Mouse (Mus musculus) neural tube, embryonic 12.5 days (tissue): ENCODE results near the gene Hoxc8. TPM values are rescaled to one million over a fixed set of nuclear protein-coding genes. Genes with fewer than 3 reads are reported as not detected.

ENCODE experiments used
- ATAC-seq: fragments of 200-750 bp; cut with Nextera tagmentation; 2 replicates; pipeline ENCODE4 v1.8.0; 2017; ENCODE audit warnings: low read depth, mild to moderate bottlenecking, moderate TSS enrichment, moderate library complexity; ENCODE audit not compliant: low FRiP score
- H3K27ac ChIP-seq: fragments of 300-500 bp; sonication (generic); 2 replicates; pipeline ENCODE4 v1.5.1; 2016
- H3K27me3 ChIP-seq: fragments of 300-500 bp; sonication (generic); replicated peaks from 2 replicates; pipeline ENCODE4 v1.6.1; 2016; ENCODE audit warnings: mild to moderate bottlenecking
- H3K36me3 ChIP-seq: fragments of 300-500 bp; sonication (generic); 2 replicates; pipeline ENCODE4 v1.6.1; 2016; ENCODE audit warnings: mild to moderate bottlenecking
- H3K4me1 ChIP-seq: fragments of 300-500 bp; sonication (generic); 2 replicates; pipeline ENCODE4 v1.6.1; 2016
- H3K4me2 ChIP-seq: fragments of 300-500 bp; sonication (generic); replicated peaks from 2 replicates; pipeline ENCODE4 v1.6.1; 2016; ENCODE audit warnings: mild to moderate bottlenecking
- H3K4me3 ChIP-seq: fragments of 300-500 bp; sonication (generic); 2 replicates; pipeline ENCODE4 v1.5.1; 2016
- H3K9ac ChIP-seq: fragments of 300-500 bp; sonication (generic); 2 replicates; pipeline ENCODE4 v1.6.1; 2016; ENCODE audit warnings: mild to moderate bottlenecking
- H3K9me3 ChIP-seq: fragments of 300-500 bp; sonication (generic); 2 replicates; pipeline ENCODE4 v1.6.1; 2016; ENCODE audit warnings: mild to moderate bottlenecking
- WGBS: fragments of 180-500 bp; shearing (Covaris S2); methylation state at CpG from one replicate; pipeline ENCODE4 v1.1.7; 2016; 5-methylcytosine and 5-hydroxymethylcytosine counted together
- polyA plus RNA-seq: library from polyadenylated mRNA; unstranded; fragments of >200 nt; fragmentation: Nextera tagmentation; extraction: Ambion mirVana; gene quantifications from 2 replicates; pipeline ENCODE4 v1.2.1, GENCODE M21; 2016

The Hoxc8 gene
- polyA plus RNA-seq, 1 experiment from 2014 or later = 65.6 TPM

DNA sequence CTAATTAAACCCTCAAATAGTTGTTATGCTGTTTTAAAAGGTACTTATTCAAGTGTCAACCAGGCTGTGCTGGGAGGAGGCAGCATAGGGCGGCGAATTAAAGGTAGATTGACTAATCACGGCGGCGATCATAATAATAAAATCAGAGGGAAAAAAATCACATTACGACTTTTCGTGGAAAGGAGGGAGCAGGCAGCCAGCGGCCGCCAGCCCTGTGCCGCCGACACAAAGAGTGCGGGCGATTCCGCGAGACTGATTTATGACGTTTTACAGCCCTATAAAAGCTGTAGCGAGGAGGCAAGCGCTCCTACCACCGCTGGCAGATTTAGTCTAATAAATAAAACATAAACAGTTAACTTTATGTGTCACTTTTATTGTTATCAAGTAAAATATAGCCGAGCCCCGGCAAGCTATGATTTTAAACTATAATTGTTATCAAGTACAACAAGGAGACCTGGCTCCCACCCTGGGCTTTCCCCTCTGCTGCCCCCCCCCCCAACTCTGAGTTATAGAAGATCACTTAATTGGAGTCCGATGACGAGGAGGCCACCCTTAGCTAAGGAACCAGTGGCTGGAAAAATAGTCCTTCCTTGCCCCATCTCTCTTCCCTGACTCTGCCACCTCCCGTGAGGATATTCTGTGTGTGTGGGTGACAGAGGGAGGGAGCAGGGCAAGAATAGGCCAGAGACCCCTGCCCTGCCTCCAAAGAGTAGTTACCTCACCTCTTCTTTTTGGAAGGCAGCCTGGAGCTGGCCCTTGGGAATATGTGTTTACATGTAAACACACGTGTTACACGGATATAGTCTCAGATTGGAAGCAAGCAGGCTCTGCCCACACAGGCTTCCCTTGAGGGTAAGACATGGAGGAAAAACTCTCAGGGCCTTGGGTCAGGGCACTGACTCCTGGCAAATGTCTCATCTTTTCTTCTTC lies 42.5 kb downstream of the Hoxc8 start:
- Histone ChIP-seq H3K4me3 (peak overlapping the region; percentile 21; the same call in 1 of the 2 replicates), H3K27ac (peak overlapping the region; percentile 91), H3K36me3 (no peaks in the 10 kb centered on the region), H3K4me1 (peaks cover 85% of the 10 kb centered on the region), H3K4me2 (peak overlapping the region; percentile 86), H3K9ac (peak overlapping the region; percentile 88), H3K27me3 (no peaks in the 10 kb centered on the region), H3K9me3 (no peaks in the 10 kb centered on the region)
- ATAC-seq = peak; percentile 42; the same call in 1 of the 2 replicates
- WGBS = under 1% methylated on average over 26 of the region's 26 CpGs

DNA sequence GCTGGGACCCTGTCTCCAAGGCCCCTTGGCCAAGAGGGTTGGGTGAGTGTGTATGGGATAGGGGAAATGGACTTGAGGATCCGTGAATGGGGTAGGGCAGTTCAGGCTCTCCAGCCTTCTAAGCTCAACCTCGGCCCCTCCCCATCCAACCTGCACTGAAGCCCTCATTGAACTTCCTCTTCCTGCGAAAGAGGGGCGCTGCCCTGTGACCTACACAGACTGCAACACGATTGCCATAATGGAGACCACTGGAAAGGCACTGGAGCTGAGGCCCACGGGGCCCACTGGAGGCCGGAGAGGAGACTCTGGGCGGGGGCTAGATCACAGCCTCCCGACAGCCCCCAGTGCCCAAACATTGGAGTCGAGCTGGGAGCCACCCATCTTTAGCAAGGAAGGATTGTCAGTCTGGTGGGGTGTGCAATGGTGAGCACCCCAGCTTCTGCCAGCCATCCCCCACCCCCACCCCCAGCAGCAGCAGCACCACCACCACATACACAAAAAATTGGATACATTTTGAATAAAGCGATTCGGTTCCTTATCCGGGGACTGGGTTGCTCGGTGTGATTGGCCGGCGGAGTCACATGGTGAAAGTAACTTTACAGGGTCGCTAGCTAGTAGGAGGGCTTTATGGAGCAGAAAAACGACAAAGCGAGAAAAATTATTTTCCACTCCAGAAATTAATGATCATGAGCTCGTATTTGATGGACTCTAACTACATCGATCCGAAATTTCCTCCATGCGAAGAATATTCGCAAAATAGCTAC lies 43.8 kb downstream of the Hoxc8 start:
- Histone ChIP-seq H3K27me3 (no peaks in the 10 kb centered on the region), H3K9ac (peak overlapping the region; percentile 88), H3K36me3 (no peaks in the 10 kb centered on the region), H3K4me1 (peaks cover 85% of the 10 kb centered on the region), H3K4me2 (peak overlapping the region; percentile 86), H3K9me3 (no peaks in the 10 kb centered on the region), H3K4me3 (peak overlapping the region; percentile 51), H3K27ac (peak overlapping the region; percentile 98)
- ATAC-seq = peak; percentile 22; the same call in 1 of the 2 replicates
- 2% methylated on average over 24 of the region's 24 CpGs for WGBS

DNA sequence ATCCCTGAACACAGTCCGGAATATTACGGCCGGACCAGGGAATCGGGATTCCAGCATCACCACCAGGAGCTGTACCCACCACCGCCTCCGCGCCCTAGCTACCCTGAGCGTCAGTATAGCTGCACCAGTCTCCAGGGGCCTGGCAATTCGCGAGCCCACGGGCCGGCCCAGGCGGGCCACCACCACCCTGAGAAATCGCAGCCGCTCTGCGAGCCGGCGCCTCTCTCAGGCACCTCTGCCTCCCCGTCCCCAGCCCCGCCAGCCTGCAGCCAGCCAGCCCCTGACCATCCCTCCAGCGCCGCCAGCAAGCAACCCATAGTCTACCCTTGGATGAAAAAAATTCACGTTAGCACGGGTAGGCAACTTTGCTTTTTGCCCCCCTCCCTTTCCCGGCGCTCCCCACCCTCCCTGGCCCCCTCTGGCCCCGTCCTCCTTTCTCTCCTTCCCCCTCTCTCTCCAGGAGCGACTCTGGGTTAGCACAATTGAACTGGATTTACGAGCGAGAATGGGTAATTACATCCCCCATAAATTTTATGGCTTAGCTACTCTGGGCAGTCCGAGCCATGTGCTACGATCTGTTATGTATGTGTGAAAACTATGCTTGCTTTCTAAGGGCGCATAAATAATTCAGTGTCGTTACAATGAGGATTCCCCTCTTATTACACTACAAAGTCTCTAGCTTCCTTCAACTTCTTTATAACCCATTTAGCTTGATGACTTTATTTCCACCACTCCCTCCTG lies 44.6 kb downstream of the Hoxc8 start:
- Histone ChIP-seq H3K27me3 (no peaks in the 10 kb centered on the region), H3K9ac (peak overlapping the region; percentile 88), H3K4me2 (peak overlapping the region; percentile 86), H3K36me3 (no peaks in the 10 kb centered on the region), H3K27ac (peak overlapping the region; percentile 98), H3K9me3 (no peaks in the 10 kb centered on the region), H3K4me1 (peaks cover 90% of the 10 kb centered on the region), H3K4me3 (peak overlapping the region; percentile 51)
- WGBS = under 1% methylated on average over 34 of the region's 34 CpGs
- peak; percentile 86 for ATAC-seq

DNA sequence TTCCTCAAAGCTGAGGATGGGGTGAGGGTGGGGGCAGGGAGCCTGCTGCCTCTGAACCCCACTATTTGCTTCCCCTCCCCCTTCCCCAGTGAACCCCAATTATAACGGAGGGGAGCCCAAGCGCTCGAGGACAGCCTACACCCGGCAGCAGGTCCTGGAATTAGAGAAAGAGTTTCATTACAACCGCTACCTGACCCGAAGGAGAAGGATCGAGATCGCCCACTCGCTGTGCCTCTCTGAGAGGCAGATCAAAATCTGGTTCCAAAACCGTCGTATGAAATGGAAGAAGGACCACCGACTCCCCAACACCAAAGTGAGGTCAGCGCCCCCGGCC lies 45.1 kb downstream of the Hoxc8 start:
- ATAC-seq = no peak
- no peaks in the 10 kb centered on the region for H3K27me3 ChIP-seq

DNA sequence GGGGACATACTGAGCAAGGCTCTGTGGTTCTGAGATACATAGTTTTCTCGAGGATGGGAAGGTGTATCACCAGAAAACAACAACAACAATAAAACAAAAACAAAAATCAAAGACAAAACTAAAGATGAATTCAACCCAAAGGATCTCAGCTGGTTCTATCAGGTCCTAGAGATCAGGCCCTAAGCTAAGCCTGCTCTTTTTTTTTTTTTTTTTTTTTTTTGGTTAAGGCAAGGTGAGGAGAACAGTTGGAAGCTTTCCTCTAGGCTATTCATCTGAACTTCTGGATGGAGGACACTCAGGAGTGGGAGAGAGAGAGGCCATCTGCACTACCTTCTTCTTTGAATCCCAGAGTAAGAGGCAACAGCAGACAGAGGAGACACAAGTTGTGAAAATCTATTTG lies 47.2 kb downstream of the Hoxc8 start:
- H3K36me3 ChIP-seq = no peaks in the 10 kb centered on the region
- peak overlapping the region; percentile 88 for H3K9ac ChIP-seq
- 8% methylated on average over 1 of the region's 1 CpGs for WGBS
- H3K27me3 ChIP-seq = no peaks in the 10 kb centered on the region
- H3K27ac ChIP-seq = peak overlapping the region; percentile 74; the same call in 1 of the 2 replicates
- peak overlapping the region; percentile 51; the same call in 1 of the 2 replicates for H3K4me3 ChIP-seq
- no peaks in the 10 kb centered on the region for H3K9me3 ChIP-seq
- H3K4me1 ChIP-seq = peaks cover 93% of the 10 kb centered on the region
- H3K4me2 ChIP-seq = peak overlapping the region; percentile 86
- no peak for ATAC-seq

More for the DNA sequence above, 45.1 kb downstream of the Hoxc8 start:
- H3K4me3 ChIP-seq = peak overlapping the region; percentile 51
- H3K36me3 ChIP-seq = no peaks in the 10 kb centered on the region
- H3K9me3 ChIP-seq = no peaks in the 10 kb centered on the region
- peak overlapping the region; percentile 86 for H3K4me2 ChIP-seq
- H3K4me1 ChIP-seq = peaks cover 90% of the 10 kb centered on the region
- WGBS = 2% methylated on average over 14 of the region's 14 CpGs
- H3K27ac ChIP-seq = peak overlapping the region; percentile 98
- H3K9ac ChIP-seq = peak overlapping the region; percentile 88

DNA sequence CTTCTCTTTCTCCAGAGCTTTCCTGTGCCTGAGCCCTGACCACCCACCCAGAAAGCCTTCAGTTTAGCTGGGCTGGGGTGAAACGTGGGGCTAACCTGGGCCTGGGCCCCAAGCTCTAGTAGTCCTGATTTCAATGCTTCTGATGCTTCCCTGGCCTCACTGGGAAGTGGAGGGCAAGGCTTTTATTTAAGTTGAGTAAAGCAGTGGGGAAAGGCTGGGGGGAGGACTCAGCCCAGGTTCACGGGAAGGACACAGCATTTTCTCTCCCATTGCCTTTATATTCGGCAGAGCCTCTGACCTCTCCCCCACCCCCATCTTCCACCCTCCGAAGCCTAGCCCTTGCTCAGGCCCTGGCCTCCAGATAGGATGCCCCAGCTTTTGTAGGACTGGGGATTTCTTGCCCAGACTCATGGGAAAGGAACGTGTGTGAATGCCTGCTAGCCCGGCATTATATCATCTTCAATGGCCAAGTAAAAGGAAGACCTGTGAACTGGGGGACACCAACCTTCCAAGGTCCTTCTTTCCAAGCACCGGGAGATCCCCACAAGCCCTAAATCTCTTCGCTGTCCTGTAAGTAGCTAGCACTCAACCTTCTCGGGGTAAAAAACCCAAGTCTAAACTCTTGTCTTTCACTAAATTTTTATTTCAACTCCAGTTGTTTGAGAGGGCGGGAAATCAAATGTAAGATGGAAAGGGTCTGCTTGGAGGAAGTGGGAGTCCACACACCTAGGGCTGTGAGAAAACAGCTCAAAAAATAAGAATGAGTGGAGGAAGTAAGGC lies 48.5 kb downstream of the Hoxc8 start:
- peak overlapping the region; percentile 88 for H3K9ac ChIP-seq
- H3K36me3 ChIP-seq = no peaks in the 10 kb centered on the region
- H3K4me1 ChIP-seq = peaks cover 93% of the 10 kb centered on the region
- peak overlapping the region; percentile 86 for H3K4me2 ChIP-seq
- peak overlapping the region; percentile 77 for H3K27ac ChIP-seq
- peak overlapping the region; percentile 39 for H3K4me3 ChIP-seq
- ATAC-seq = no peak
- H3K27me3 ChIP-seq = no peaks in the 10 kb centered on the region
- 4% methylated on average over 10 of the region's 10 CpGs for WGBS
- no peaks in the 10 kb centered on the region for H3K9me3 ChIP-seq

DNA sequence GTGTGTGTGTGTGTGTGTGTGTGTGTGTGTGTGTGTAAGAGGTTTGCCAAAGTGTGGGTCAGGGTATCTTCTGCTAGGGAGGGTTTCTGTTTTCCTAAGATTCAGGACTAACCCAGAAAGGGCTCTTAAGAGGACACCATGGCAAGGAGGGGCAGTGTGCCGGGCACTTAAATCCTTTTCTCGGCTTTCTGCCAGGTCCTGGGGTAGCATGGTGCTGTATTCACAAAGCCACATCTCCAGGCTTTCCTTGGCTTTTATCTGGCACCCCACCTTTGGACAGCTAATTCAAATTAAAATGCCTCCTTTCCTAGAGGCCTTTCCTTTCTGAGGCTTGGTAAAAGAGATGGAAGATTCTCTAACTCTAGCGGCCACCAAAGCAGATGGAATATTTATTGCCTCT lies 49.2 kb downstream of the Hoxc8 start:
- Histone ChIP-seq H3K27me3 (no peaks in the 10 kb centered on the region), H3K4me1 (peaks cover 91% of the 10 kb centered on the region)

DNA sequence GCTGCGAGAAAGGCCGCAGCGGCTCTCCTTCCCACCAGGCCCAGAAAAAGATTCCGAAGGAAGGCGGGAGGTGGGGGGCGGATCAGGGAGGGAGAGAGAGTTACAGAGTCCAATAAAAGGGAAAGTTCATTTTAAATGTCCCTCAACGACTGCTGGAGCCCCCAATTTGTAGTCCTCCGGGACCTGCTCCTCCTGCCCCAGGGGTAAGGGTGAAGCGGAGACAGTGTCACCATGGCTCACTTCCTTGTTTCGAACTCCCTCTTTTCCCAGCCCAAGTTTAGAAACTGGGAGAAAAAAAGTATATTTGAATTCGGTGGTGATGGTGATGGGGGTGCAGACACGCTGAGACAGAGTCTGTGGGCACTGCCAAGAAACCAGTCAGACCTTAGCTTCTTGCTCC lies 50.2 kb downstream of the Hoxc8 start:
- Histone ChIP-seq H3K27ac (peak overlapping the region; percentile 77), H3K27me3 (no peaks in the 10 kb centered on the region), H3K4me3 (peak overlapping the region; percentile 39), H3K4me1 (peaks cover 85% of the 10 kb centered on the region), H3K36me3 (no peaks in the 10 kb centered on the region), H3K9ac (peak overlapping the region; percentile 88), H3K9me3 (no peaks in the 10 kb centered on the region), H3K4me2 (peak overlapping the region; percentile 86)
- no peak for ATAC-seq
- 1% methylated on average over 12 of the region's 12 CpGs for WGBS

More for the DNA sequence above, 49.2 kb downstream of the Hoxc8 start:
- no peaks in the 10 kb centered on the region for H3K9me3 ChIP-seq
- H3K36me3 ChIP-seq = no peaks in the 10 kb centered on the region
- no peak for ATAC-seq
- peak overlapping the region; percentile 77 for H3K27ac ChIP-seq
- H3K4me2 ChIP-seq = peak overlapping the region; percentile 86
- H3K4me3 ChIP-seq = peak overlapping the region; percentile 39
- peak overlapping the region; percentile 88 for H3K9ac ChIP-seq
- 0% methylated on average over 3 of the region's 3 CpGs for WGBS

DNA sequence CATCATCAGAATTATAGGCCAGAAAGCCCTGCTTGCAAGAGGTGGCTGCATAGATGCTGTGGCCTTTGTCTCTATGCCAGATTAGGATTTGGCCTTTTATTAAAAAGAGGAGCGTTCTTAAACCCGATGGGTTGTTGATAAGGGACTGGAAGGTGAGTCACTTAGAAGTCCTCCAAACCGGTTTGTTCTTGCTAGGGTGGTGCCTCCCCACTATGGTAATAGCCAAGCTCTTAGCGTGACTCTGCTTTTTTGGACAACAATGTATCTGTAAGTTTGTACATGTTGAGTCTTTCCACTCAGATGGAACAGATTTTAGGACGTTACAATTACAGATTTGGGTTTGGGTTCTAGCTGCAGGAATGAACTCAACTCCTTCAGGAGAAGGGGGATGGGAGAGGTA lies 51.2 kb downstream of the Hoxc8 start:
- peak overlapping the region; percentile 88 for H3K9ac ChIP-seq
- ATAC-seq = no peak
- no peak overlapping the region for H3K27ac ChIP-seq
- H3K36me3 ChIP-seq = no peaks in the 10 kb centered on the region
- WGBS = 7% methylated on average over 5 of the region's 5 CpGs
- H3K4me1 ChIP-seq = peaks cover 80% of the 10 kb centered on the region
- H3K27me3 ChIP-seq = no peaks in the 10 kb centered on the region
- peak overlapping the region; percentile 86 for H3K4me2 ChIP-seq
- H3K4me3 ChIP-seq = peak overlapping the region; percentile 39; the same call in 1 of the 2 replicates
- H3K9me3 ChIP-seq = no peaks in the 10 kb centered on the region

DNA sequence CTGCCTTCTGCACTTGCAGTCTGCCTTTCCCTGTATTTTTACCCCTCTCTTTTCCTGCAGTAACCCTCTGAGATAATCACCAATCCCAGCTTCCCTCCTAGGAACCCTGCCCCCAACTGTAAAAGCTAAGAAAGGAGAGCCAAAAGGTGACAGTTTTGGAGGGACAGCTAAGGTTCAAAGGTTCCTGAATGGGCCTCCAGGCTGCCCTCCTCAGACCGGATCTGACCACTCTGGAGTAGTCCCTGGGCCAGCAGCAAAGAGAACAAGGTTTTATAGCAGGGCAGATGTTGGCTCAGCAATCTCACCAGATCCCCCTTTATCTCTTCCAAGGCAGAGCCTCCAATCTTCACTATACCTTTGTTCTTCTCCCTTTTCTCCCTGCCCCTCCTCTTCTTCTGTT lies 51.8 kb downstream of the Hoxc8 start:
- no peak for ATAC-seq
- Histone ChIP-seq H3K9ac (peak overlapping the region; percentile 88), H3K36me3 (no peaks in the 10 kb centered on the region), H3K4me1 (peaks cover 74% of the 10 kb centered on the region), H3K4me3 (no peak overlapping the region), H3K27me3 (no peaks in the 10 kb centered on the region), H3K9me3 (no peaks in the 10 kb centered on the region), H3K4me2 (peak overlapping the region; percentile 86), H3K27ac (no peak overlapping the region)
- WGBS = 3% methylated on average over 1 of the region's 1 CpGs
